Mouse (Mus musculus) embryonic facial prominence, embryonic 14.5 days (tissue): ENCODE data around the gene Reln. TPM values are rescaled to one million over a fixed set of nuclear protein-coding genes. Genes with fewer than 3 reads are reported as not detected.

ENCODE experiments used
- ATAC-seq: fragments of 200-750 bp; cut with Nextera tagmentation; 2 replicates; pipeline ENCODE4 v1.8.0; 2017; ENCODE audit warnings: low read depth, moderate number of reproducible peaks, moderate TSS enrichment
- DNase-seq: peaks from one replicate; pipeline ENCODE4 v3.0.0-alpha.2; 2015; ENCODE audit warnings: low spot score
- H3K27ac ChIP-seq: fragments of 300-500 bp; sonication (generic); replicated peaks from 2 replicates; pipeline ENCODE4 v1.5.1; 2014; ENCODE audit warnings: low read depth, mild to moderate bottlenecking, low read length, moderate library complexity
- H3K27me3 ChIP-seq: fragments of 300-500 bp; sonication (generic); replicated peaks from 2 replicates; pipeline ENCODE4 v1.6.1; 2014; ENCODE audit warnings: low read length; ENCODE audit not compliant: control insufficient read depth, insufficient read depth
- H3K36me3 ChIP-seq: fragments of 300-500 bp; sonication (generic); 2 replicates; pipeline ENCODE4 v1.6.1; 2014; ENCODE audit warnings: low read length, mixed read lengths; ENCODE audit not compliant: control insufficient read depth, insufficient read depth
- H3K4me1 ChIP-seq: fragments of 300-500 bp; sonication (generic); 2 replicates; pipeline ENCODE4 v1.6.1; 2014; ENCODE audit warnings: antibody characterized with exemption, low read length; ENCODE audit not compliant: control insufficient read depth, insufficient read depth
- H3K4me2 ChIP-seq: fragments of 300-500 bp; sonication (generic); 2 replicates; pipeline ENCODE4 v1.6.1; 2014; ENCODE audit warnings: low read depth, mild to moderate bottlenecking, low read length, moderate library complexity, mixed read lengths
- H3K4me3 ChIP-seq: fragments of 300-500 bp; sonication (generic); 2 replicates; pipeline ENCODE4 v1.5.1; 2014; ENCODE audit warnings: low read depth, mild to moderate bottlenecking, low read length
- H3K9ac ChIP-seq: fragments of 300-500 bp; sonication (generic); 2 replicates; pipeline ENCODE4 v1.6.1; 2014; ENCODE audit warnings: low read depth, mild to moderate bottlenecking, low read length, moderate library complexity, mixed read lengths
- H3K9me3 ChIP-seq: fragments of 300-500 bp; sonication (generic); 2 replicates; pipeline ENCODE4 v1.6.1; 2016; ENCODE audit warnings: low read length; ENCODE audit not compliant: control insufficient read depth
- WGBS: fragments of 180-500 bp; shearing (Covaris S2); extraction: QIAGEN DNeasy Blood & Tissue Kit; methylation state at CpG from one replicate; pipeline ENCODE4 v1.1.7; 2014; 5-methylcytosine and 5-hydroxymethylcytosine counted together
- polyA plus RNA-seq: library from polyadenylated mRNA; unstranded; fragments of >200 nt; fragmentation: Nextera tagmentation; extraction: Ambion mirVana; gene quantifications from 2 replicates; pipeline ENCODE4 v1.2.1, GENCODE M21; 2014

The Reln gene
- polyA plus RNA-seq, 1 experiment from 2014 or later: 7.6 TPM

- ATAC-seq: no peak
- Histone ChIP-seq H3K4me3 (no peak overlapping the region), H3K9me3 (no peaks in the 10 kb centered on the region), H3K36me3 (no peaks in the 10 kb centered on the region), H3K4me2 (no peak overlapping the region), H3K4me1 (no peaks in the 10 kb centered on the region), H3K27ac (no peak overlapping the region), H3K27me3 (no peaks in the 10 kb centered on the region), H3K9ac (no peak overlapping the region)
- WGBS: 70% methylated on average over 6 of the region's 6 CpGs
- DNase-seq: no peak
These were observed 77.8 kb downstream of the Reln start for GRCm38 (mm10) chr5:22266489-22267301.

GRCm38 (mm10) chr5:22262351-22262765 lies 82.1 kb downstream of the Reln start:
- no peaks in the 10 kb centered on the region for H3K9me3 ChIP-seq
- ATAC-seq (no peak), DNase-seq (no peak)
- no peak overlapping the region for H3K4me3 ChIP-seq
- no peaks in the 10 kb centered on the region for H3K4me1 ChIP-seq
- H3K4me2 ChIP-seq: no peak overlapping the region
- H3K27me3 ChIP-seq: no peaks in the 10 kb centered on the region
- WGBS: 95% methylated on average over 3 of the region's 3 CpGs
- no peaks in the 10 kb centered on the region for H3K36me3 ChIP-seq
- no peak overlapping the region for H3K27ac ChIP-seq
- no peak overlapping the region for H3K9ac ChIP-seq

GRCm38 (mm10) chr5:22255346-22255745 lies 89.2 kb downstream of the Reln start:
- 97% methylated on average over 3 of the region's 3 CpGs for WGBS
- Histone ChIP-seq H3K27me3 (no peaks in the 10 kb centered on the region), H3K4me1 (no peaks in the 10 kb centered on the region), H3K4me3 (no peak overlapping the region), H3K36me3 (no peaks in the 10 kb centered on the region), H3K4me2 (no peak overlapping the region), H3K27ac (no peak overlapping the region), H3K9me3 (no peaks in the 10 kb centered on the region), H3K9ac (no peak overlapping the region)
- ATAC-seq (no peak), DNase-seq (no peak)

GRCm38 (mm10) chr5:22253910-22254309 lies 90.6 kb downstream of the Reln start:
- ATAC-seq: no peak
- DNase-seq: no peak
- WGBS: 84% methylated on average over 3 of the region's 3 CpGs

GRCm38 (mm10) chr5:22253318-22253717 lies 91.2 kb downstream of the Reln start:
- Histone ChIP-seq H3K4me1 (no peaks in the 10 kb centered on the region), H3K9me3 (no peaks in the 10 kb centered on the region), H3K4me2 (no peak overlapping the region), H3K27ac (no peak overlapping the region), H3K27me3 (no peaks in the 10 kb centered on the region), H3K4me3 (no peak overlapping the region), H3K9ac (no peak overlapping the region), H3K36me3 (no peaks in the 10 kb centered on the region)
- 89% methylated on average over 6 of the region's 6 CpGs for WGBS
- DNase-seq (no peak), ATAC-seq (no peak)

More at GRCm38 (mm10) chr5:22253910-22254309, 90.6 kb downstream of the Reln start:
- Histone ChIP-seq H3K9me3 (no peaks in the 10 kb centered on the region), H3K27me3 (no peaks in the 10 kb centered on the region), H3K27ac (no peak overlapping the region), H3K9ac (no peak overlapping the region), H3K4me2 (no peak overlapping the region), H3K4me3 (no peak overlapping the region), H3K36me3 (no peaks in the 10 kb centered on the region), H3K4me1 (no peaks in the 10 kb centered on the region)

GRCm38 (mm10) chr5:22247850-22248249 lies 96.7 kb downstream of the Reln start:
- Histone ChIP-seq H3K27me3 (no peaks in the 10 kb centered on the region), H3K9ac (no peak overlapping the region), H3K4me3 (no peak overlapping the region), H3K4me2 (no peak overlapping the region), H3K9me3 (no peaks in the 10 kb centered on the region), H3K27ac (no peak overlapping the region), H3K36me3 (no peaks in the 10 kb centered on the region), H3K4me1 (no peaks in the 10 kb centered on the region)
- DNase-seq (no peak), ATAC-seq (no peak)
- 78% methylated on average over 6 of the region's 6 CpGs for WGBS

- no peak overlapping the region for H3K4me3 ChIP-seq
- H3K4me2 ChIP-seq: no peak overlapping the region
- no peak overlapping the region for H3K27ac ChIP-seq
- ATAC-seq: no peak
- H3K4me1 ChIP-seq: no peaks in the 10 kb centered on the region
- WGBS: 80% methylated on average over 1 of the region's 1 CpGs
- H3K36me3 ChIP-seq: no peaks in the 10 kb centered on the region
- H3K9me3 ChIP-seq: no peaks in the 10 kb centered on the region
- H3K9ac ChIP-seq: no peak overlapping the region
- DNase-seq: no peak
- H3K27me3 ChIP-seq: no peaks in the 10 kb centered on the region
These were observed 99.4 kb downstream of the Reln start for GRCm38 (mm10) chr5:22245056-22245455.

GRCm38 (mm10) chr5:22243538-22243937 lies 101.0 kb downstream of the Reln start:
- no peaks in the 10 kb centered on the region for H3K4me1 ChIP-seq
- H3K9ac ChIP-seq: no peak overlapping the region
- no peaks in the 10 kb centered on the region for H3K9me3 ChIP-seq
- no peak for DNase-seq
- no peak overlapping the region for H3K4me3 ChIP-seq
- no peak for ATAC-seq
- no peak overlapping the region for H3K27ac ChIP-seq
- no peaks in the 10 kb centered on the region for H3K27me3 ChIP-seq
- H3K4me2 ChIP-seq: no peak overlapping the region
- 78% methylated on average over 2 of the region's 2 CpGs for WGBS
- H3K36me3 ChIP-seq: no peaks in the 10 kb centered on the region

GRCm38 (mm10) chr5:22241560-22241959 lies 102.9 kb downstream of the Reln start:
- Histone ChIP-seq H3K4me3 (no peak overlapping the region), H3K27ac (no peak overlapping the region), H3K9me3 (no peaks in the 10 kb centered on the region), H3K4me2 (no peak overlapping the region), H3K9ac (no peak overlapping the region), H3K27me3 (no peaks in the 10 kb centered on the region), H3K36me3 (no peaks in the 10 kb centered on the region), H3K4me1 (no peaks in the 10 kb centered on the region)
- 71% methylated on average over 4 of the region's 4 CpGs for WGBS
- no peak for DNase-seq
- no peak for ATAC-seq
